Mouse (Mus musculus) brain, embryonic 18.5 days (tissue): ENCODE measurements around the gene Selenom.

Source experiments
- DNase-seq: peaks from one replicate; pipeline ENCODE4 v3.0.0-alpha.2; 2012; ENCODE audit warnings: low read depth, low spot score

The Selenom gene

DNA sequence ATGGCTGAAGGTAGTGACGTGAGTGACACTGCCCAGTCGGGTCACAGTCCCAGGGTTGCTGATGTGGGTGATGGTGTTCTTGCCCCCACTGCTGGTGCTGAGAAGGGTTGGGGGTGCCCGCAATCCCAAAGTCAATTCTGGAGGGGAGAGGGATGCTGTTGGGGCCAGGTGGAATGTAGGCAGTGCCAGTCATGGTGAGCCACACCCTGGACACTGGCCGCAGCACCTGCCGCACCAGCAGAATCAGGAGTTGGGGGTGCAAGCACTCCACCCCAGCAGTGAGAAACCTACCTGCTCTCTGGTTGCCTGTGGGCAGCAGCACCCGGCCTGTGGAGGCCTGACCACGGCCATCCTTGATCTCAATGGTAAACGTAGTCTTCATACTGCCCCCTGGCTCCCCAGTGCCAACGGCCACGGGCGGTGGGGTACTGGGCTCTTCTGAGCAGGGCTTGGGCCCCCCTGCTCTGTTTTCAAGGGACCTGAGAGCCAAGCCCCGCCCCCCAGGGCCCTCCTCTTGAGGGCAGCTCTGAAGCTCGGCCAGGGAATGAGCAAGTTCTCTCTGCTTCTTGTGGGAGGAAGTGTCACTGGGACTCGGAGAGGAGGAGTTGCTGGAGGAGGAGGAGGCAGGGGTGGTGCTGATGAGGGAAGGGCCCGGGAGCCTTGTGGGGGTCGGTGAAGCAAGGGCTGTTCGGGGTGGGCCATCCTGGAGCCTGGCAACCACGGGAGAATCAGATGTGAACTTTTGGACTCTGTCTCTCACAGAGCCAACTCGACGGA lies 15.2 kb downstream of the Selenom start:
- DNase-seq = no peak

GRCm38 (mm10) chr11:3530731-3531130 lies 16.2 kb downstream of the Selenom start:
- DNase-seq = no peak

GRCm38 (mm10) chr11:3531634-3532033 lies 17.1 kb downstream of the Selenom start:
- no peak for DNase-seq

GRCm38 (mm10) chr11:3532101-3532931 lies 17.8 kb downstream of the Selenom start:
- no peak for DNase-seq

DNA sequence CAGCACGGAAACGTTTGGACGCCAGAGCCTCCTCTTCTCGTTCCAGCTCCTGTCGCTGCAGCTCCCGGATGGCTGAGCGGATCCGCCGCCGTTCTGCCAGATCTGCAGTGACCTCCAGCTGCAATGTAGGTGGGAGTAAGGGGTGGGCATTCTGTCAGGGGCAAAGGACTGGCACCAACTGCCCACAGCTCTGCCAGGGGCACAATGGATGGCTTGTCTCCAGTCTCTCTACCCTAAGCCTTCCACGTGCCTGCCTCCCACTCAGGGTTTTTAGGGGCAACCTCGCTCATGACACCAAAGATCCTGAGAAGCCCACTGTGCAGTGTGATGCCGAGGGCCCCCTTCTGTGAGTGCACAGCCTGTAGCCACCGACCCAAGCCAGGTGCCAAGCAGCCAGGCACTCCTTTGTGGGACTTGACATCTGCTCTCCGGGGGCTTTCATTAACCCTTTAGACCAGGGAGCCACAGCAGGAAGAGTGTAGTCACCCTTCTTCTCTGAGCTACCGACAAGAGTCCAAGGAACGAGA lies 19.0 kb downstream of the Selenom start:
- DNase-seq = no peak

GRCm38 (mm10) chr11:3534956-3535355 lies 20.5 kb downstream of the Selenom start:
- no peak for DNase-seq

- peak; percentile 74 for DNase-seq
These were observed 21.0 kb downstream of the Selenom start for GRCm38 (mm10) chr11:3535406-3535986.

DNA sequence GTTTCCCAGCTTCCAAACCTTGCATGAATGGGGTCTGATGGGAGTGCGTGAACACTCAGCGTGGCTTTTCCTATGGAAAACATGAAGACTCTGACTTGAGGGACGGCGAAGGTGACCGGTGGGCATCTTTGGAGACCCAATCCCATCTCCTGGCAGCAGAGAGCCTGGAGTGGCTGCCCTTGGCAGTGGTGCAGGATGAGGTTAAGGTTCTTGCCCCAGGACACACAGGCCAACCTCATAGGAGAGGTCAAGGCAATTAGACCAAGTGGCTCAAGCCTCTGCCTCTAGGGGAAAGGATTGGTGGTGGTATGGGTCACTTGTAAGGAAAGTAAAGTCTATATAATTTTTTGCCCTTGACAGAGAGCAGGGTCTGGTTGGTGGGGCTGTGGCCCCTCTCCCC lies 21.6 kb downstream of the Selenom start:
- DNase-seq = no peak

DNA sequence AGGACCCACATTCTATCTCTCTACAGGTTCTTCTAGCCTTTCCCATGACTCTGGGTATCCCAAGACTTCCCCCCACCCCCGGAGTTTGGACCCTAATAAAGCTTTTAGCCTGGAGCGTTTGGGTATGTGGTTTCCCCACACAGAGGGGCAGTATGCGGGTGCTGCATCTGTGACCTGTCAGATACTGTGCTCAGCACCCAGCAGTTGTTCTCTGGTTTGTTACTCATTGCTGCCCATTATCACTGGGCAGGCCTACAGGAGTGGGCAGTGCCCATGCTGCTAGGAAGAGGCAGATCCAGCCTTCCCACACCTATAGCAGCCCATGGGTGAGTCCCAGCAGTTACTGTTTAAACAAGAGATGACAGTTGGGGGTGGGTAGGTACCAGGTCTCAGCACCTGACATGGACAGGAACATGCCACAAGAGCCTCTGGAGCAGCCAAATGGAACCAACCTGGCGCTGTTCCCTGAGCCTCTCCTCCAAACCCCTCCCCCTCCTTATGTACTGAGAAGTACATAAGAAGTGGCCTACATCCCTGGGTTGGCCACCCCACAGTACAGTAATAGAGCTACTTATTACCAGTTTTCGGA lies 22.4 kb downstream of the Selenom start:
- no peak for DNase-seq

GRCm38 (mm10) chr11:3537711-3538110 lies 23.2 kb downstream of the Selenom start:
- no peak for DNase-seq

DNA sequence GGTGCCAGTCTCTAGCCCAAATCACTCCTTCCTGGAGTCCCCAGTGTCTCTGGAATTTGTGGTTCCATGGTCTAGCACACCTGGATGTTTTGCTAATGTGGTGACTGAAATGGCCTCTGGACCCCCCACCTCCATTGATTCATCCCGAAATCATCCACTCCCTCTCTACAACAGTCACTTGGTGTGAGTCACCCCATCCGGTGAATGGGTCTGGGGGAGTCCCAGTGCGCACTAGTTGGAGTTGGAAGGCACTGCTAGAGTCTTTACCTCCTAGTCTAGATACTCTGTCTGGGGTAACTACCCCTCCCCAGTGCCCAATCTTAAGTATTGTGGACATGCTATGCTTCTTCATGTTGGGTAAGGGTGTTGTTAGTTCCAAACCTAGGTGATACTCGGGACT lies 23.9 kb downstream of the Selenom start:
- no peak for DNase-seq

DNA sequence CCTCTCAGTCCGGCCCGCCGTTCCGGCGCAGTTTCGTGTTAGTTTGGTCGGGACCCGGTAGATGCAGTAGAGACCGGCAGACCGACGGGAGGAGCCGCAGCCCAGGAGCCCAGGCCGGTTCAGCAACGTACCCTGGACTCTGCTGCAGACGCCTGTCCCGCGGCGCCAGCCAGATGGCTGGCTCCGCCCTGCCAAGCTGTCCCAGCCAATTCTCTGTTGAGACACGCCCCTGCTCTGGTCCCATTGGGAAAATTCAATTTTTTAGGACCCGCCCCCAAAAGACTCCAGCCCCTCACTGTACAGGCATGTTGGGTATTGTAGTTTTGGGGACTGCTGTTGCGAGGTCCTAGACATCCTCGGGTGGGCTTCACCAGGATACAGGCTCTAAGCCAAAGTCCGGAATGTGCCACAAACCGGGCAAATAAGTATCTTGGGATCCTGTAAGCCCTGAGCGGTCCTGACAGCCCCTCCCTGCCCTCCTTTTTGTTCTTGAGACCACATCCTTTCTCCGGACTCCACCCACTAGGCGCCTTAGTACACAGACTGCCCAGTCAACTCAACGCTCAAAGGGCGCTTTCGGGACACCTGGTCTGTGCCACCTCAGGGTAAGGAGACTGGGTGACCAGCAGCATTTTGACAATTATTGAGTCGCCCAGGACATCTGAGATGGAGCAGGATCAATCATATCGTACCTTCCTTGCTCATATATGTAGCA lies 24.8 kb downstream of the Selenom start:
- DNase-seq = peak; percentile 87

GRCm38 (mm10) chr11:3539826-3540196 lies 25.3 kb downstream of the Selenom start:
- no peak for DNase-seq

DNA sequence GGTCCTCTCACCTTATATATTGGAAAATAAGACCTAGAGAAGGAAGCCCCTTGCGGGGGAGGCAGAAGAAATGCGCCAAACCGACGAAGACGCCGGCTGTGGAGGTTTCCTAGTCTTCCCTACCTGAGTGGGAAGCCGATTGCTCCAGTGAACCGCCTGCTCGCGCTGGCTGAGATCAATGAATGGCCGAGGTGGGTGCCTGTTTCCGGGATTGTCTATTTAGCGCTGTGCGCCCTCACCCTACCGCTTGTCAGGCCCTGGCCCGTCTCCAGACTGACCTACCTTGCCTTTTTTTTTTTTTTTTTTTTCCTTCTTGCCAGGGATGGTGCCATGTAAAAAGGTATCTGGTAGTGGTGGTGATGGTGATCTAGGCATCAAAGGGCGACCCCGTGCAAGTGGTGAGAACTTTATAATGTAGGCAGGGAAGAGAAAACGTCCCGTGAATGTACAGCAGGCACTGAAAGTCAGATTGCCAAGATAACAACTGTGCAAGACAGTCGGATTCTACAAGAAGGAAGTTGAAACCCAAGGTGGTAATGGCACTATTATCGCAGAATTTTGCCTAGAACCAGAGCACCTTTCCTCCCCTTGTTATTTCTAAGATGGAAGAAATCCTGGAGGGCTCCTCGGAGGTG lies 26.1 kb downstream of the Selenom start, which contains the start of gene Smtn:
Gene Smtn (minus strand): TSS at position 162 of the 635 bp plus-strand sequence.
- no peak for DNase-seq

- DNase-seq = no peak
These were observed 27.4 kb downstream of the Selenom start for GRCm38 (mm10) chr11:3541932-3542331.

DNA sequence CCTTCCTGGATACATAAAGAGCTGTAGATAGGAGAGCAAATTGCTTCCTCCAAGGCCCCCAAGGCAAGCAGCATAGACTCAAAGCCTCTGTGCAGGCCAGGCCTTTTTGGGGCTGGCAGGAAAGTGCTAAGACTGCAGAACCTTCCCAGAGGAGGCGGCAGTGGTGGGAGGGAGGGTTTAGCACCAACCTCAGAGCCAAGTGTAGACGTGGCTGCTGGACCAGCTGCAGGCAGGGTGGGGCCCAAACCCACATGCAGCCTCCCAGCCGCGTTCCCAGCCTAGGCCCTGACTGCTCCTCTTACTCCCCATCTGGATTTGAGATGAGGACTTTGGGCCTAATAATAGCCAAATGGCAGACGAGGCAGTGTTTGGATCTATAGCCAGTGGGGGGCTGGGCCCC lies 28.5 kb downstream of the Selenom start:
- DNase-seq = no peak

- DNase-seq = no peak
These were observed 29.9 kb downstream of the Selenom start for GRCm38 (mm10) chr11:3544409-3544808.

DNA sequence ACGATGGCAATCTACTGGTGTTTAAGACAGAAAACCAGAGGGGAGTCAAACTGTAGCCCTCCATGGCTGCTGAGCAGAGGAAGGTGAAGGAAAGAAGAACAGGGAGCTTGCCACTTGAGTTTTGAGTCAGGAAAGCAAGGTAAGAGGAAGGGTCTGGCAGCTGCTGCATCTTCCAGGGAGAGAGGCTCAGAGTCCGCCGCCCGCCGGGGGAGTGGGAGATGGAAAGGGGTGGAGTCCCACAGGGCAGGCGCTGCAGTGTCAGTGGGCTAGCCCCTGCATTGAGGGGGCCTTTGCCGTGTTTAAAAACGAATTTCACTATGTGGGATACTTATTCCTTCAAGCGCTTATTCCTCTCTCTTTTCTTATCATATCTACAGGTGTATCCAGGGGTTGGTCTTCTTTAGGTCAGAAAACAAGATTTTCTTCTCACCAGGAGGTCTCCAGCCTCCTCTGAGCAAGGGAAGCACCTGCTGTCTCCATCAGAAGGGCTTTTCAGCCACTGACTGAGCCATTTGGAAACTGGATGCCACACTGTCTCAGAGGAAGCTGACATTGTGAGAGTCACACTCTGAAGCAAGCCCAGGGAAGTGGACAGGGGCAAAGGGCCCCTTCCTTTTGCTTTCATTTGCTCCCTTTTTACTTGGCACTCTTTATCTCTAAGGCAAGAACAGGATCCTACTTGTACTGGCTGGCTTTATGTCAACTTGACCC lies 31.2 kb downstream of the Selenom start:
- no peak for DNase-seq

DNA sequence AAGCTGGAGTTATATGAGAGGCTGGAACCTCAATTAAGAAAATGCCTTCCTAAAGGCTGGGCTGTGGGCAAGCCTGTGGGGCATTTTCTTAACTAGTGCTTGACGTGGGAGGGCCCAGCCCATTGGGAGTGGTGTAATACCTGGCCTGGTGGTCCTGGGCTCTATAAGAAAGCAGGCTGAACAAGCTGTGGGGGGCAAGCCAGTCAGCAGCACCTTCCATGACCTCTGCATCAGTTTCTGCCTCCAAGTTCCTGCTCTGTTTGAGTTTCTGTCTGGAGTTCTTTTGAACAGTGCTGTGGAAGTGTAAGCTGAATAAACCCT lies 31.7 kb downstream of the Selenom start:
- DNase-seq = no peak

GRCm38 (mm10) chr11:3547047-3547446 lies 32.6 kb downstream of the Selenom start:
- DNase-seq = no peak
